Mouse (Mus musculus): ENCODE measurements at regions not wholly inside any gene's neighbourhood (a gene's known extent, or its start where the extent isn't known, plus 50 kb on each side); places are given as distances from the start of the nearest gene placed in this dataset.
A peak's percentile ranks its signal among the peaks of the same experiment; 100 is the strongest.

DNA sequence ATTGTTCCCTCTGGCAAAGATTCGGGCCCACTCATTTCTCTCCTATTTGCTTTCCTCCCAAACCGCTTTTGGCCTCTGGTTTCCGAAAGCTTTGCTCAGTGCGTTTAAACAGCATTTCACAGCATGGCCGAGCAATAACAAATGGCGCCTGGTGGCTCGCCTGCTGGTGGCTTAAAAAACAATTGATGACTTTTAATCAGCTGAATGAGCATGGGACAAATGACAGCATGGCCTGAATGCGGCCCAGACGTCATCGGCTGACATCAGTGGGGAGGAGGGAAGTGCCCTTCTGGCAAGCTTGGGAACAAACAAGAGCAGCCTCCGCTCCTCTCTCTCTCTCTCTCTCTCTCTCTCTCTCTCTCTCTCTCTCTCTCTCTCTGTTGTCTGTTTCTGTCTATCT, 362.3 kb downstream of the Bcor start:
- no peak for DNase-seq (ENCODE audit: low read depth)

DNA sequence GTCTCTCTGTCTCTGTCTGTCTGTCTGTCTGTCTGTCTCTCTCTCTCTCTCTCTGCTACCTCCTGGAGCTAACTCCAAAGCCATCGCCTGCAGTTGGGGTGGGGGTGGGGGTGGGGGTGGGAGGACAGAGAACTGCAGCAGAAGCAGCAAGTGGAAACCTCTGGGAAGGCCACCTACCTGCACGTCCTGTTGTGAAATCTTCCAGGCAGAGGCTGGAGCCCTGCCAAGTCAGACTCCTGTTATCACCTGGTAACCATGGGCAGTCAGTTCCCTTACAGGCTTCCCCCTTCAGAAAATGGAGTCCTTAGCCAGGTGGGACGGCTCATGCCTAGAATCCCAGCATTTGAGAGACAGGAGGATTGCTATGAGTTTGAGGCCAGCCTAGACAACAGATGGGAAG, 361.8 kb downstream of the Bcor start:
- no peak for DNase-seq (ENCODE audit: low read depth)

DNA sequence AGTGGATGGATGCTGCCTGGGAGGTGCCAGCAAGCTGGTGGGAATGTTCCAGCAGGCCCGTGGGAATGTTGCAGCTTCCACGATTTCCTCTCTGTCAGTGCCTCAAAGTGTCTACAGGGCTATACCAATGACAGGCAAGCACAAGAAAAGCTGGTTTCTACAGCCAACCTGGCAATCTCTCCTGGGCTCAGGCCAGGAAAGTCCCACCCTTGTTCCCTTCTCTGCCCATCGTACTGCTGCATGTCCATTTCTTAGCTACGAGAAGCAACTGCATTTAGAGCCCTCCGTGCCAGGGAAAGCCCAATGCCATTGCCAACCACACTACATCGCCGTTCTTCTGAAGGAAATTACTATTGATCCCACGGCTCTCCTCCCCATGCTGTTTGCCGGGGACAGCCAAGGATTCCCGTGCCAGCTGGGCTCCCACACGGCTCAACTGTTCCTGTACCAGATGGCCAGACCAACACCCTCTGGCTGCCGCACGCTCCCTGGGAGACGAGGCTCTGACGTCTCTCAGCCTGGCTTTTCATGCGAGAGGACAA, 359.7 kb downstream of the Bcor start:
- DNase-seq (ENCODE audit: low read depth), result no peak

DNA sequence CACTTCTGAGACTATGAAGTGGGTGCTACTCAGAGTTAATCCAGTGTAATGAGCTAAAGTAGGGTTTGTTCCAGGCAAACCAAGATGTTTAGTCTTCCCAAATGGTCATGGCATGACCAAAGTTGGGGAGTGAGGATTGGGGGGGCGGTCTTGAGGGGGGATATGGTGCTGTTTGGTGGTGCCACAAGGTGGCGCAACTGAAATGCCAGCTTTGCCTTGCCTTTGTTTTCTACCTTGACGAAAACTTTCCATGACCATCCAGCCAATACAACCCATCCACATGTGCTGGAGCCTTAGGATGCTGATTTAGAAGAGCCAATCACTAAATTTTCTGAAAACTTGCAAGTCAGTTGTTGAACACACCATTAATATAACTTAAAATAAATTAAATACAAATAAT, 358.9 kb downstream of the Bcor start:
- peak; percentile 41 for DNase-seq (ENCODE audit: low read depth)

DNA sequence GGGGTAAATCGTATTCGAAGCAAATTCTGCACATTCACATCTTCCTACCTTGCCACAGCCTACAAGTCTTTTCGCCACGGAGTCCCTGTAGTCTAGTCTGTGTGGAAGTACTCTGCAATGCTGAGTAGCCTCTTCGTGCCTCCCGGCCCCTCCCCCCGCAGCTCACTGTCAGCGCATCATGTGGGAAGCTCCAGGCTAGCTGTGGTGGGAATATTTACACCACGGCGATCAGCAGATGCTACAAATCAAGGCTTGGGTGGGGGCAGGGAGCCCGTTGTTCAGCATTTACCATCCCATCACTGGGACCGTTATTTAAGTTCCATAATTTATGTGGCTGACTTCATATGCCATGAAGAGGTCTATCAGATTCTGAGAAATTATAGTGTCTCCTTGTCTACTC, 358.5 kb downstream of the Bcor start:
- DNase-seq (ENCODE audit: low read depth), result no peak

DNA sequence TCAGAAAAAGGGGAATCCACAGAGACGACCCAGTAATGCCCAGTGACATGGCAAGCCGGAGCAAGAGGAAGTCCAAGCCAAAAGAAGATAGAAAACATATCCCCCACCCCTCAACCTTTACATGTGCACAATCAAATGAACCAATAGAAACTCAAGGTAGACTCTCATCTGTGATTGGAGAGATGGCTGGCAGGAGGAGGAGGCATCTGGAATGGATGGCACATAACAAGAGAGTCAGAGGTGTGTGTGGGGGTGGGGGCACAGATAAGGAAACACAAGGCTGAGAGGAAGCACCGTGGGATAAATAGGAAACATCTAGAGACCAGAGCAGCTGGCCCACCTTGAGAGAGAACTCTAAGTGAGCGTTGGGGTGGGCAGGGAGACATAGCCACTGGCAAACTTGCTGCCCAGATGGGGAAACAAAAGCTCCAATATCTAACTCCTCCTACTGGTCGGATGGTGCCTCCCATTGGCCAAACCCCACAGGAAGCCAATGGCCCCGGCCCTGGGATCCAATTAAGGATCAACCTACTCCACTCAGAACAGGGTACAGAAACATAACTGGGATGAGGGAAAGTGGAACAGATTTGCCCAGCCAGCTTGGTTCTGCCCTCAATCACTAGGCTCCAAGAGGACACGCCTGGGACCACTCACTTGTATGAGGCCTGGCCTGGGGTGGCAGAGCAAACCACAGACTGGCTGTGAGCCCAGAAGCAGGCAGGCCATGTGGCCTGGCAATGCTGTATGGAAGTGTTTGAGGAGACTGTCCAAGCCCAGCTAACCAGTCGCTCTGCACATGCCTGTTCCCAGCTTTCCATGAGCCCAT, 357.9 kb downstream of the Bcor start:
- no peak for DNase-seq (ENCODE audit: low read depth)

DNA sequence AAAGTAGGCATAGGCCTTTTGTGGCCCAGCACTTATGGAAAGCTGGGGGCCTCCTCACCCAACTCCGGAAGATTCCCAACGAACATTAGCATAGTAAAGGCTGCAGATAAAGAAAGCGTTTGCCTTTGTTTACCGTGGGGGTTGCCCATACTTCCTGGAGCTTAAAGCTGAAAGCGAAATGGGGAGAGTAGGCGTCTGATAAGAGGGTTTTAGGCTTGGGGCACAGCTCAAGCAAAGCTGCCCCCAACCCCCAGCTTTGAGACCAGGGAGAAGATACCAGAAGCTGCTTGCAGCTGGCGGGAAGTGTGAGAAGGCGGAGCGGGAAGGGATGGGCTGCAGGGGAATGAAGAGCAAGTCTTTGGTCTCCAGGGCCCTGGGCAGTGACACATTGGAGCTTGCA, 356.9 kb downstream of the Bcor start:
- DNase-seq (ENCODE audit: low read depth), result no peak

DNA sequence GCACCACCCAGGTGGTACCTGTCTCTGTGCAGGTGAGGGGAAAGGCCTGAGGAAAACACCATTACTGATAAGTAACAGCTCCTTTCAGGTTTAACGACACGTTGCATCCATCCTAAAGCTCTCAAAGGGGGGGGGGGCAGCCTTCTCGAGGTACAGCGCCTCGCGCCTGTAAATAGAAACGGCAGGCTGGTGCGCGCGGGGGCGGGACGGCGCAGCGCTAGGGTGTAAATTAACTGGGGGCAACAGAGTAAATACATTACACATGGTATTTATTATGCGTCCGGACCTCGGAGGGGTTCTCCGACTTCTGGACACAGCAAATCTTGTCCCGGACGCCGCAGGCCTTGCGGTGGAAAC, 353.3 kb downstream of the Bcor start:
- DNase-seq (ENCODE audit: low read depth), result peak; percentile 10

DNA sequence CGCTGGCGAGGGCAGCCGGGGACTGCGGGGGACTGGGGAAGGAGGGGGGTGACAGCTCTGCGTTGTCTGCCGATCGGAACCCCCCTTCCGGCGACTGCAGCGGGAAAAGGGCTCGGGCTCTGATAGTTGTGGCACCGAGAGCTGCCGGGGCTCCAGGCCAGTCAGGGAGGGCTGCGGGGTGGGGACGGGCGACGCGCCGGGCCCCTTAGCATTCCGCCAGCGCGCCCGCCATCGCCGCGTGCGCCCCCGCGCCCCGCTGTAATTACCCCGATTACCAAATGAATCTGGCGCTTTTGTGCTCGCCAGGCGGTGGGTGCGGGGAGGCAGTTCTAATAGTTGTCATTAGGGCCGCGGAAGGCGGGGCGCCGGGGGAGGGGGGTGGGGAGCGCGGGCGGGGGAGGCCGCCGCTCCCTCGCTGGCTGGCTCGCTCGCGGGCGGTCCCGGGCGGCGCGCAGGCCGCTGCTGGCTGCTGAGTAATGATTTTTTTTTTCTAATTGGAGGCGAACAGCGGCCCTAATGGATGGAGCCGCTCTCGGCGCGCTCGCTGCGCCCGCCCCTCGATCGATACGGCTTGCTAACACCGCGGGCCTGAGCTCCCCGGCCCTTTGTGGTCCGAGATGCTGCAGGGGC, 352.8 kb downstream of the Bcor start:
- peak; percentile 19 for DNase-seq (ENCODE audit: low read depth)

DNA sequence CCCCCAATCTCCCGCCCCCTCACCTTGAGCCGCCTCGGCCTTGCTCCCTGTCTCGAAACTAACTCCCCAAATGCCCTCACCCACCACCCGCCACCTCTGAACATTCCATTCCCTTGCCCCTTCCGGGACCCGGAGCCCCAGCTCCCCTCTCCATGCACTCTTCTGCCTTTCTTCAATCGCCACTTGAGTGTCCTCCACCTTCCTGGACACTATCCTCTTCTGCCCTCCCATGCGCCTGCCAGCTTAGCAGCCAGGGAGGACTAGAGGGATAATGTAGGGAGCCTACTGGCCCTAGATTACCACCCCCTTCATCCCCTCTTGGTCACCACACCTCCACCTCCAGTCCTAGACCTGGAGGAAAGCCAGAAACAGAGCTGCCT, 352.3 kb downstream of the Bcor start:
- DNase-seq (ENCODE audit: low read depth), result no peak

DNA sequence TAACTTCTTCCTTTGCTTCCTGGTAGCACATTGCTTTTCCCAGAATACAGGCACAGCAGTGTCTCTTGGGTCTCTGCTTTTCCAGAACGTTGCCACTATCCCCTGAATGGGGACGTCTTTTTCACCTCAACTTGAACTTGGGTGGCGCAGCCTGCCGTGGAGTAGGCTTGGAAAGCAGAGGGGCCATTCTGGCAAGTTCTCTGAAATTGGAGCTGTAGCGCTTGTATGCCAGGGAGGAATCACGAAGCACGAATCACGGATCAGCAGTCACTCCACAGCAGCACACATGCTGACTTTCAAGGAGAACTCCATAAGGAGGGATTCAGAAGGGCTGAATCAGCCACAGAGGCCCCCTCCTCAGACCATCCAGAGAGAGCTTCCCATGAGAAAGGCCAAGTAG, 351.2 kb downstream of the Bcor start:
- DNase-seq (ENCODE audit: low read depth), result no peak

DNA sequence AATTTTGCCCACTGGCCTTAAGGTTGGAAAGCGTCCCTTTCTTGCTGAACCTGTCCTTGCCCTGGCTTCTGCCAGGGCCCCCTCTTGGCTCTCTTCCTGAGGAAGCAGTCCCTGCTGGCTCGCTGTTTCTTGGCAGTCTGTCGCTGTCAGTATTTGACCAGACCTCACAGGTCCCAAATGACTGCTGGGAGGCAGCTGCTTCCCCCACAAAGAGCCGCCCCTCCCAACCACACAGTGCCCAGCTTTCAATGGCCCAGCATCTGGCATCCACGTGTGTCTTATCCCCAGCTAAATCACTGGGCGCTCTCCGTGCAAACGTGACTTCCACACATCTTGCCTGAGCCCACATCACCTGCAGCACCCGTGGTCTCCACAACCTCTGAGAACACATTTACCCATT, 345.3 kb downstream of the Bcor start:
- no peak for DNase-seq (ENCODE audit: low read depth)

DNA sequence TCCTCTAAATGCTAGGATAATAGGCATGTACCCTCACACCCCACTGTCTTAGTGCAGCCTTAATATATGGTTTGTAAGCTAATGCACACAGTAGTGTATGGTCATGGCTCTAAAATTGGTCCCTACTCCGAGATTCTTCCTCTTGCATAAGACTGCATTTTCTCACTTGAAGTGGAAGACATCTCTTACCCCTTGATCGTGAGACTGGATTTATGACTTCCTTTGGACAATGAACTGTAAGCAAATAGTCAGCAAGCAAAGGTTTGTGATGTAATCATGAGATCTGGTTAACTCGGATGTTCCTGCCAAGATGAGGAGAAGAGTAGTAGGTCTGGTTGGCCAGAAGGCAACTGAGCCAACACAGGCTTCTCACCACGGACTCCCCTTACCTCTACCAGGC, 344.3 kb downstream of the Bcor start:
- DNase-seq (ENCODE audit: low read depth), result no peak

DNA sequence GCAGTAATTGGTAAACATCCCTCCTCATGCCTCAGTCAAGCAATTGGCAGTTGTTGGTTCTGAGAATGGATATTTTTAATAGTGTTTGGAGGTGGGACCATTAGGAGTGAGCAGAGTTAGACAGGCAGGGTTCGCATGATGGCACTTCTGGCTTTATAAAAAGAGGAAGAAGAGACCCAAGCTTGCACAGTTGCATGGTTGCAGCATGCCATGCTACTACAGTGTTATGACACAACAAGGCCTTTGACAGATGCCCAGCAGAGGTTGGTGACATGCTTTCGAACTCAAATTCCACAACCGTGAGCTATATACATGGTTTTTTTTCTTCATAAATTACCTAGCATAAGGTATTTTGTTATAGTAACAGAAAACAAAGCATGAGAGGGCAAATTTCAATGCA, 341.5 kb downstream of the Bcor start:
- DNase-seq (ENCODE audit: low read depth), result no peak

DNA sequence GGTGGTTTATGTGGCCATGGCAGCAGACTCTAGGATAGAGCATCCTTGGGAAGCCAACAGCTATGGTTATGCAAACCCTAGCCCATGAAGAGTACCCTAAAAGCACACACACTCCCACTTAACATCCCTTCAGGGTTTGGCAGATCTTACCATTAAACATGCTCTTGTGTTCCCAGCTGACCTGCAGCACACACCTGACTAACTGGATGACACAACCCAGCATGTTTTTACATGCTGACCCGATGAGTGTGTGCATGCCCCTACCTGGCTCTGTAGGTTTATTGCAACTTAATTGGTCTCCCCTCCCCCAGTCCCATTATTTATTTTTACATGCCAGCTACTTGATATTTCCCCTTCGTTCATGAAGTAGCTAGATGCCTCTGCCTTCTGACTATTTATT, 339.0 kb downstream of the Bcor start:
- no peak for DNase-seq (ENCODE audit: low read depth)

DNA sequence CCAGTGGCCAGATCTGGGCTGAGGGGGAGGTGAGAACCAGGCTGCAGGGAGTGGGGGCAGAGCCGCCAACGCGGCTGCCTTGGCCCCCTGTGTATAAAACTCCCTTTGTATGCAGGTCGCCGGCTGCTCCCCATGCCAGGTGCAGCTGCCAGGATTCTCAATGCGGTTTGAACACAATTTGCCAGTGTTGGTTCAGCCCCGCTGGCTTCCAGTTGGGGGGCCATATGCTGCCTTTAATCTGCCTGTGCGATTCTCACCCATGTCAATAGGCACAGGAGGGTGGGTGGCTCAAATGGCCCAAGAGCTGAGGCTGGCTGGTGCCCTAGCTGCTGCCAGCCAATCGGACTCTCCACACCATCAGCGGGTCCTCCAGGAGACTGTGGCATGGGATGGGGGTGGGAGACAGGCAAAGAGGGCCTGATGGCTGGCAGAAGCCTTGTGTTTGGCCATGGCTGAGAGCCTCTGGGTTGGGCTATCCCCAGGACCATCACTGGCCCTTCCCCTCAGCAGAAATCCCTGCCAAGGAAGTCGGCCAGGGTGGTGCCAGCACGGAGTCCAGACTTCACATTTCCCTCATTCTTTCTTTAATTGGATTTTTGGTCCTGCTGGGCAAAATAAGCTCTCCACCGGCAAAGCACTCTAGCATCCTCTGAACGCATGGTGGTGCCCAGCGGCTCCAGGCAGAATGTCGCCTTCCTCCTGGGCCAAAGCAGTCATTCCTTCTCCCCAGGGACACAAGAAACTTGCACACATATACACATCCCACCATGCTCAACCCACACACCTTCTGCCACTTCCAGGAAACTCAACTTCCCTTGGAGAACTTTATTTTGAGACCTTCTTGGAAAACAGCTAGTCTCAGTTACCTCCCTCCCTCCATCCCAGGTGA, 338.0 kb downstream of the Bcor start:
- DNase-seq (ENCODE audit: low read depth), result no peak

DNA sequence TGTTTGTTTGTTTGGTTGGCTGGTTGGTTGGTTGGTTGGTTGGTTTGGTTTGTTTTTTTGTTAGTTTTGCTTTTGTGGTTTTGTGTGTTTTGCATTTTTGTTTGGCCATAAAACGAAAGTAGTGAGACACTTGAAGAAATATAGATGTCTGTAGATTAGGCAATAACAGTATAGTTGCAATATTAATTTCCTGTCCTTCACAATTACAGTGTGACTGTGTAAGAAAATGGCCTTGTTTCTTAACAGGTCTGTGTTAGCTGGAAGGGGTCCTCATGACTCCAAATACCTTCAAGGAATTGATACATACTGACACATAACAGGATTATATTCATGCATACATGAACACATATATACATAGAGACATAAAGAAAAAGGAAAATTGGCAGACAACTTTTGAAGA, 334.2 kb downstream of the Bcor start:
- no peak for DNase-seq (ENCODE audit: low read depth)

DNA sequence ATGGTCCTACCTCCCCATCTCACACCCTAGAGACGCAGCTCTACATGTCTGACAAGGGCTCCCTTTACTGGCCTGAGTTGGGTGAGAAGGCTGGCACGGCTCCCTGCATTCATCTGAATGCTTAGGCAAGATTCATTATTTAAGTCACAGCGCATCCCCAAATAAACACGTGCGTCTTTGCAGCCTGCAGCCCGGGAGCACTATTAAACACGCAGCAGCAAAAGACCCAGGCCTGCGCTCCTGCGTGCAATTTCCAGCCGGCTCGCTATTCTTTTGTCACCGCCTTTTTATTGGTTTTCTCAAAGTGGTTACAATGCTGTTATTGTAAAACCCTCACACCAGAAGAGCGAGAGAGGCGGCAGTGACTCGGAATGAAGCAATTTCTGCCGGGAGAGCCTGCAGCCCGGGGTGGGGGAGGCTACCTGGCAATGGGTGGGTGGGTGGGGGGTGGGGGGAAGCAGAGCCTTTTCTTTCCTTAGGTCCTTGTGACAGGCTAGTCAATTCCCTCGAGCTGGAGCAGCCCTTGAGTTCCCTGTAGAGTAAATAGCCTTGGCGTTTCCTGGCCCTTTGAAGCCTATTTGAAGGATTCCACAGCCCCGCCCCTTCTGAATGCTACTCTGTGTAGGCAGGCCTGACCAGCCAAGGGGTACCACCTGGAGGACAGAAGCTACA, 333.3 kb downstream of the Bcor start:
- DNase-seq (ENCODE audit: low read depth), result no peak

DNA sequence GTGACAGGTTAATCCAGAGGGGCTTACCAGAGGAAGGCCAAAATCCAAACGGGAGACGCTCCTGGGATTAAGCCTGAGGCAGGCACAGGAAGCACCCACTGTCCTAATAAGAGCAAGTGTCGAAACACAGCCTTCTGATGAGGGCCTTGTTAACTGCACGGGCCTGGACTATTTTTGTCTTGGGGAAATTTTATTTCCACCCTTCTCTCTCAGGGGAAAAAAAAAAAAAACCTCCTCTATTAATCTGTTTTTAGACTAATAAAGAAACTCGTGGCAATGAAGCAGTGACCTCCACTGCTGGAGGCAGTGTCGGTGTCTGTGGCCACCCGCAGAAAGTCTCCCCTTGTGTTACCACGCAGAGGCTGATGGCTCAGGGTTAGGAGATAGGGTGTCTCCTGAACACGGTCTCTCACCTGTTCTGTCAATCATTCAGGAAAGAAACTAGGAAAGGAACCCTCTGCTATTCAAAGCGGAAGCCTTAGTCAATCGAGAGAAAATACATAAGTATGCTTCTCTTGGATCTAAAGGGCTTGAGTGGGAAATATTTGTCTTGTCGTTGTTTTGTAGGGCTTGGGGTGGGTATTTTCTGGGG, 330.6 kb downstream of the Bcor start:
- no peak for DNase-seq (ENCODE audit: low read depth)

DNA sequence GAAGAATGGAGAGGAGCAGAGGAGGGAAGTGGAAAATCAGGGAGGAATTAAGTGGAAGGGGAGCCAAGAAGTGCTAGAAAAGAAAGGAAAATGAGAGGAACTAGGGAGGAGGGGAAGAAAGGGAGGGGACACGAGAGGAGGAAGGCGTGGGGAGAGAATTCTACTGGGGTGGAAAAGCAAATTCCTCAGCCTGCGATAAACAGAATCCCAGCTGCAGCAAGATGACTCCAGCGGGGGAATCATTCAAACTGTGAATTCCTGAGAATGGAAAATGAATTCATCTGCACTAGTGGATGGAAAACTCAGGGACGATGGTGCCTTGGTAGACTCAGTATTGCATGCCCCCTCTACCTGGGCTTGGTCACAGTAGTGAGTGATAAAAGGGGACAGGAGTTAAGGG, 322.6 kb downstream of the Bcor start:
- DNase-seq (ENCODE audit: low read depth), result no peak

DNA sequence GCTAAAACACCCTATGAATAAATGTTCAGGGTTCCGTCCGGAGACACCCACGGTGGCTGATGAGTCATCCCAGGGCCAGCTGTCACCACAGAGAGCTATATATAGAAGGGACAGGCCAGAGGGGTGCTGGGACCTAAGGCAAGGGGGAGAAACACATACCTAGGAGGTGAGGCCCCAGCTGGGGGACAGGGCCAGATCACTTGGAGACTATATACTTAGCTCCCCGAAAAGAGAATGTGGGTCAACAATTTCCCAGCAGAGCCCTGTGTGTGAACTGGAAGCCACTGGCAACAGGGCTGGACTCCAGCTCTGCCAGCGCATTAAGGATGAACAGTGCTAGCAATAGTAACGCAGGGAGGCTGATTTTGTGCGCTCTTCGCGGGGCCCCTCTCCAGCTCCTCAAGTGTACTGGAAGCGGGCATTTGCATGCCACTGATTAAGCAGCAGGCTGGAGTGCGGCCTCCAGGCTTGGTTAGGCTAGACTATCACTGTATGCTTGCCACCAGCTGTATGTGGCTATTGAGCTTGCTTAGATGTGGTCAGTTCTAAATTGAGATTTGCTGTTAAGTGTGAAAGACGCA, 320.4 kb downstream of the Bcor start:
- DNase-seq (ENCODE audit: low read depth), result peak; percentile 33

All from induced T-regulatory cell, adult 2 months (primary cell).